Mouse (Mus musculus): ENCODE data around the gene Cep41. TPM values are rescaled to one million over a fixed set of nuclear protein-coding genes. Genes with fewer than 3 reads are reported as not detected.

The Cep41 gene
- polyA plus RNA-seq, 1 experiment from 2014 or later = 20.6 TPM

- ATAC-seq (ENCODE audit: low FRiP score, low TSS enrichment) = no peak
- no peaks in the 10 kb centered on the region for H3K36me3 ChIP-seq (ENCODE audit: insufficient read depth, low read length)
- no peak overlapping the region for H3K4me2 ChIP-seq (replicated peaks; ENCODE audit: low read depth, low read length)
- peaks cover 31% of the 10 kb centered on the region for H3K4me1 ChIP-seq (ENCODE audit: insufficient read depth, low read length)
- no peak overlapping the region for H3K4me3 ChIP-seq (ENCODE audit: low read length)
- H3K9ac ChIP-seq (replicated peaks; ENCODE audit: low read length) = no peak overlapping the region
- H3K27me3 ChIP-seq (ENCODE audit: insufficient read depth, low read length) = no peaks in the 10 kb centered on the region
- H3K27ac ChIP-seq (ENCODE audit: low read length) = no peak overlapping the region
- 90% methylated on average over 6 of the region's 6 CpGs for WGBS
- H3K9me3 ChIP-seq (ENCODE audit: low read length) = no peaks in the 10 kb centered on the region
Measured at GRCm38 (mm10) chr6:30620994-30621393, 72.6 kb downstream of the Cep41 start.

DNA sequence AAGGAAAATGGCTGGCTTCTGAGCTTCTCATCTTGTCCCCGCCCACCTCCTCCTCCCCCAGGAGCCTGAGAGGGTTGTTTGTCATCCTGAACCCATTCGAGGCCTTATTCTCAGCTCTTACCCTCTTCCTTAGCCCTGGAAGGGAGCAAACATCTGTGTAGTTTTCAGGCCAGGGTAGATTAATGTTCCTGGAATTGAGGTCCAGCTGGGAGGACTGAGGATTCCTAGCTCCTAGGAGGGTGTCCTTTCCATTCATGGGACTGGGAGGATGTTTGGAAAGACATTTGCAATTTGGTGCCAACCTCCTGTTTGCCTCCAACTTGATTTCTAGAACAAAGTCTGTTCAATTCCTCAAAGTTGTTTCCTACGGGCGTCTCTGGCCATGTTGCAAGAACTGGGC lies 73.0 kb downstream of the Cep41 start:
- Histone ChIP-seq H3K9me3 (ENCODE audit: low read length) (no peaks in the 10 kb centered on the region), H3K4me2 (replicated peaks; ENCODE audit: low read depth, low read length) (no peak overlapping the region), H3K27ac (ENCODE audit: low read length) (no peak overlapping the region), H3K9ac (replicated peaks; ENCODE audit: low read length) (no peak overlapping the region), H3K4me3 (ENCODE audit: low read length) (no peak overlapping the region), H3K36me3 (ENCODE audit: insufficient read depth, low read length) (no peaks in the 10 kb centered on the region), H3K4me1 (ENCODE audit: insufficient read depth, low read length) (peaks cover 35% of the 10 kb centered on the region), H3K27me3 (ENCODE audit: insufficient read depth, low read length) (no peaks in the 10 kb centered on the region)
- 74% methylated on average over 4 of the region's 4 CpGs for WGBS
- ATAC-seq (ENCODE audit: low FRiP score, low TSS enrichment) = no peak

DNA sequence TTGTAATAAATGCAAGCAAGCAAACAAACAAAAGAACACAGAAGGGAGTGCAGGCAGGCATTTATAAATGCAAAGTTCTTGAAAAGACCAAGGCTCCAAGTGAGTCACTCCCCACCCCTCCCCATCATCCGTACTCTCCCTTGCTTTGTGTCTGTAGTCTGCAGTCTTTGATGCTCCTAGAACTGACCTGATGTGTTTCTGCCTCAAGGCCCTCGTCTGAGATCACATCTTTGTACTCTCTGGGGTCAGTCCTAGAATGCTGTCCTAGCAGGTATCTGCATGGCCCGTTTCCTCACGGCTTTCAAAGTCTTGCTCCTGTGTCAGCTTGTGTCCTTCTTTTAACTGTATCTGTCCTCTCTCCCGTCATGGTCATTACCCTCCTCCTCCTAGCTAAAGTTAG lies 73.9 kb downstream of the Cep41 start:
- Histone ChIP-seq H3K9me3 (ENCODE audit: low read length) (no peaks in the 10 kb centered on the region), H3K36me3 (ENCODE audit: insufficient read depth, low read length) (no peaks in the 10 kb centered on the region), H3K27ac (ENCODE audit: low read length) (no peak overlapping the region), H3K4me3 (ENCODE audit: low read length) (no peak overlapping the region), H3K4me1 (ENCODE audit: insufficient read depth, low read length) (peaks cover 37% of the 10 kb centered on the region), H3K9ac (replicated peaks; ENCODE audit: low read length) (no peak overlapping the region), H3K27me3 (ENCODE audit: insufficient read depth, low read length) (no peaks in the 10 kb centered on the region), H3K4me2 (replicated peaks; ENCODE audit: low read depth, low read length) (no peak overlapping the region)
- WGBS = 77% methylated on average over 5 of the region's 5 CpGs
- no peak for ATAC-seq (ENCODE audit: low FRiP score, low TSS enrichment)

DNA sequence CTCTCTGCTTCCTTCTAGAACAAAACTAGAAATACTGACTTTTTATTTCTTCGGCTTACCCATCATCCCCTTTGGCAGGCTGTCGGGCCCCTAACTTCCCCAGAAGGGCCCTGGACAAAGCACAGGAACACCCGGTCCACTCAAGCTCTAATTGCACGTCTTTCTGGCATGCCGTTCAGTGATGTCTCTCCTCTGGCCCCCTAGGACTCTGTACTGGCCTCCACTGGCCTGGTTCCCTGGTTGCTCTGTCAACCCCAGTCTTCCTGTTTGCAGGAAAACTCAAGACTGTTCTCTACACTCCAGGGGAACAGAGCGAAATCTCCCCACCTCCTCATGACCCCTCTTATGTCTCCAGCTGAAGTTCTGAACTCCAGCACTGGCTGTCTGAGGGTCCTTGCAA lies 74.8 kb downstream of the Cep41 start:
- Histone ChIP-seq H3K27me3 (ENCODE audit: insufficient read depth, low read length) (no peaks in the 10 kb centered on the region), H3K4me2 (replicated peaks; ENCODE audit: low read depth, low read length) (no peak overlapping the region), H3K4me3 (ENCODE audit: low read length) (no peak overlapping the region), H3K36me3 (ENCODE audit: insufficient read depth, low read length) (no peaks in the 10 kb centered on the region), H3K27ac (ENCODE audit: low read length) (peak overlapping the region; percentile 67), H3K9me3 (ENCODE audit: low read length) (no peaks in the 10 kb centered on the region), H3K4me1 (ENCODE audit: insufficient read depth, low read length) (peaks cover 37% of the 10 kb centered on the region), H3K9ac (replicated peaks; ENCODE audit: low read length) (0 out of 2 replicates have a peak overlapping the region, but pooled peaks have one; percentile 2)
- WGBS = 53% methylated on average over 6 of the region's 6 CpGs
- ATAC-seq (ENCODE audit: low FRiP score, low TSS enrichment) = no peak

DNA sequence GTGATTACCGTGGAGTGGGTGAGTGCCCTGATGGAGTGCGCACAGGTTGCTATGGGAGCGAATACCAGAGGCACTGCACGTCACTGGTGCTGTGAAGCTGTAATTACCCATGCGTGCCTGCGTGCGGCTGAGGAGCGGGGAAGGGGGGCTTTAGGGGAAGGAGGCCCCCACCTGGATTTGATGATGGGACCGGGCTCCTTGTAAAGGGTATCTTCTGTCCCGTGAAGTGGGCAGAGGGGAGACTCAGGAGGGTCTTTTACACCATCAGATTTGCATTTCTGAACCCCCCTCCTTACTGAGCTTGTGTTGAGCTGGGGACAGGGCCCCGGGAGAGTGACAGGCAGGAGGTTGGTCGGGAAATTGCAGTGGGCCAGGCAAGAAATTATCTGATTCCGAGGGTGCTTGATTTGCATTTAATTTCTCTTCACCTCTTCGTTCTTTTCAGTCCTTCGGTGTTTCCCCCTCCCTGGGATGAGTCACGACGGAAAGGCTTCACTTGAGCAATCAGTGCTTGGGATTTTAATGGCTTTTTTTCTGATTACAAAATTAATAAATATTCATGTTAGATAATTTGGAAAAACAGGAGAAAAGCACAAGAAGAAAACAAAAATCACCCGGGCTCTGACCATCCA lies 75.5 kb downstream of the Cep41 start:
- Histone ChIP-seq H3K4me2 (replicated peaks; ENCODE audit: low read depth, low read length) (peak overlapping the region; percentile 52), H3K27me3 (ENCODE audit: insufficient read depth, low read length) (no peaks in the 10 kb centered on the region), H3K27ac (ENCODE audit: low read length) (peak overlapping the region; percentile 69), H3K9ac (replicated peaks; ENCODE audit: low read length) (peak overlapping the region; percentile 60), H3K36me3 (ENCODE audit: insufficient read depth, low read length) (no peaks in the 10 kb centered on the region), H3K4me1 (ENCODE audit: insufficient read depth, low read length) (peaks cover 37% of the 10 kb centered on the region), H3K4me3 (ENCODE audit: low read length) (peak overlapping the region; percentile 26), H3K9me3 (ENCODE audit: low read length) (no peaks in the 10 kb centered on the region)
- peak; percentile 72 for ATAC-seq (ENCODE audit: low FRiP score, low TSS enrichment)
- 15% methylated on average over 18 of the region's 18 CpGs for WGBS

DNA sequence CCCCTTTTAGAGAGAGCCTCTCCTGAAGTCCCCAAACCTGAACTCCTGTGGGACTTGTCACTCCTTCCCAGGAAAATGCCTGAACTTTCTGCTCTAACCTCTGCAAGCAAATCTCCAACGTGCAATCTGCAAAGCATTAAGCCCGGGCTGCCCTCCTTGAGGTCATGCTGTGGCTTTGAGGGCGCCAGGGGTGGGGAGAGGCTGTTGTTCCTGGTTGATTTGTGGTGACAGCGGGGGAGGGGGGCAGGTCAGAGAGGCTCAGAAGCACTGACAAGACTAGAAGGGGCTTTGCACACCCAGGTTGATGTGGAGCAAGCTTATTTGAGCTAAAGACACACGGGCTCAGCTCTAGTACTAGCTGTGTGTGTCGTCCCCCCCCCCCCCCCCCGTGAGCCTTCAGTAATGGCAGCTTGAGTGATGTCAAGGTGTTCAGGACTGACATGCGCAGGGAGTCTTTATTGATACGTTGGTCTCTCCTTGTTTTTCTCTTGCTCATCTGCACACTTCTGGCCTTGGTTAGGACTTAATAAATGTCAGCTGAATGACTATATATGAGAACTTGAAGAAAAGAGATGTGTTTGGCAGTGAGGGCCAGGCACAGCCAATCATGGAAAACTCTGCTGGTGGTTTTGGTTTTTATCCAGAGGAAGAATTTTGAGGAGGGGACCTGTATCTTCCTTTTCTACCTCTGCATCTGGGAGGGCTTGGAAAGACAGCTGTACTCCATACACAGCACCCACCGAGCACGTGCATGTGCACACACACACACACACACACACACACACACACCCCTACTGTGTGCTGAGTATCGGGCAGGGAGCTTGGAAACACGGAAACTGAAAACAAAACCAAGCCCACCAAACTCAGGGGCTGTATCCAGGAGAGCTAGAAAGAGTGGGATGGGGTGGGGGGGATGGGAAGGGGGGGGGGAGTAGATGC lies 76.3 kb downstream of the Cep41 start:
- H3K4me2 ChIP-seq (replicated peaks; ENCODE audit: low read depth, low read length) = peak overlapping the region; percentile 52
- no peaks in the 10 kb centered on the region for H3K27me3 ChIP-seq (ENCODE audit: insufficient read depth, low read length)
- ATAC-seq (ENCODE audit: low FRiP score, low TSS enrichment) = peak; percentile 66
- H3K36me3 ChIP-seq (ENCODE audit: insufficient read depth, low read length) = no peaks in the 10 kb centered on the region
- no peaks in the 10 kb centered on the region for H3K9me3 ChIP-seq (ENCODE audit: low read length)
- peak overlapping the region; percentile 26 for H3K4me3 ChIP-seq (ENCODE audit: low read length)
- peak overlapping the region; percentile 25 for H3K27ac ChIP-seq (ENCODE audit: low read length)
- peaks cover 37% of the 10 kb centered on the region for H3K4me1 ChIP-seq (ENCODE audit: insufficient read depth, low read length)
- 10% methylated on average over 12 of the region's 13 CpGs for WGBS
- H3K9ac ChIP-seq (replicated peaks; ENCODE audit: low read length) = peak overlapping the region; percentile 60

GRCm38 (mm10) chr6:30616491-30616941 lies 77.0 kb downstream of the Cep41 start:
- Histone ChIP-seq H3K4me2 (replicated peaks; ENCODE audit: low read depth, low read length) (peak overlapping the region; percentile 52), H3K9me3 (ENCODE audit: low read length) (no peaks in the 10 kb centered on the region), H3K4me1 (ENCODE audit: insufficient read depth, low read length) (peaks cover 37% of the 10 kb centered on the region), H3K36me3 (ENCODE audit: insufficient read depth, low read length) (no peaks in the 10 kb centered on the region), H3K4me3 (ENCODE audit: low read length) (no peak overlapping the region), H3K27ac (ENCODE audit: low read length) (peak overlapping the region; percentile 25), H3K9ac (replicated peaks; ENCODE audit: low read length) (peak overlapping the region; percentile 32), H3K27me3 (ENCODE audit: insufficient read depth, low read length) (no peaks in the 10 kb centered on the region)
- ATAC-seq (ENCODE audit: low FRiP score, low TSS enrichment) = no peak
- WGBS = 10% methylated on average over 8 of the region's 8 CpGs

DNA sequence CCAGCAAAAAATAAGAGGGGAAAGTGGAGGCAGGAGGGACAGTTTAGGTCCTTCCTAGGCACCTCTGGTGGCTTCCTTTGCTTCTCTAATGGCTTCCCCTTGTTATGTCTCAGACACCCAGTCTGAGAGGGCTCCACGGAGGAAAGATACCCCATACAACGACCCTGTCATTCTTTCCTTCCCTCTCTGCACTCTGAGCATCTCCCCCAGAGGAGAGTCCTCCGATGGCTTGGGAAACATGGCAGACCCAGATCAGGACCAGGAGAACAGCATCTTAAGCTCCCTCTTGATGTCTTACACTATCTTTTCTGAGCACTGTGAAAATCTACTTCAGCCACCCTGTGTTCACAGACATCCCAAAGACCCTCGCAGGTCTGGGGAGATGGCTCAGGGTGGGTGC lies 77.8 kb downstream of the Cep41 start:
- no peaks in the 10 kb centered on the region for H3K27me3 ChIP-seq (ENCODE audit: insufficient read depth, low read length)
- WGBS = 41% methylated on average over 4 of the region's 4 CpGs
- no peak overlapping the region for H3K4me3 ChIP-seq (ENCODE audit: low read length)
- peak overlapping the region; percentile 27; the same call in 1 of the 2 replicates for H3K9ac ChIP-seq (replicated peaks; ENCODE audit: low read length)
- H3K4me1 ChIP-seq (ENCODE audit: insufficient read depth, low read length) = peaks cover 37% of the 10 kb centered on the region
- no peak for ATAC-seq (ENCODE audit: low FRiP score, low TSS enrichment)
- H3K27ac ChIP-seq (ENCODE audit: low read length) = 0 out of 2 replicates have a peak overlapping the region, but pooled peaks have one; percentile 4
- H3K4me2 ChIP-seq (replicated peaks; ENCODE audit: low read depth, low read length) = no peak overlapping the region
- no peaks in the 10 kb centered on the region for H3K9me3 ChIP-seq (ENCODE audit: low read length)
- H3K36me3 ChIP-seq (ENCODE audit: insufficient read depth, low read length) = no peaks in the 10 kb centered on the region

DNA sequence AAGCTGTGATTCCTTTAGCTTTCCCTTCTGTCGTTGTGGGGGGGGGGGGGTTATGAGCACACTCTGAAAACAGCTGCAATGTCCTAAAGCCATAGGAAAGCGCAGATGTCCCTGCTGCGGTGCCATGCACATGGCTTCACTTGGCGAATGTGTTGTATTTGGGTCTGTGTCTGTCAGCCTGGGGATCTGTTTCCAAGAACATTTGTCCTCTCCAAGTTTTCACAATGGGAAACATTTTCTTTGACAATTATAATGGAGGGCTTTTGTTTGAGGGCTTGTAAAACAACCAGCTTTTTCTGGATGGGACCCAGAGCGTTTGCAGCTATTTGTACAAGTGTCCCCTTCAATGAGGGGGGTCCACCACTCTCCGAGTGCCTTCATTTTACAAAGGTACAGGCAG lies 79.3 kb downstream of the Cep41 start:
- no peaks in the 10 kb centered on the region for H3K9me3 ChIP-seq (ENCODE audit: low read length)
- no peak for ATAC-seq (ENCODE audit: low FRiP score, low TSS enrichment)
- no peak overlapping the region for H3K27ac ChIP-seq (ENCODE audit: low read length)
- H3K36me3 ChIP-seq (ENCODE audit: insufficient read depth, low read length) = no peaks in the 10 kb centered on the region
- H3K27me3 ChIP-seq (ENCODE audit: insufficient read depth, low read length) = no peaks in the 10 kb centered on the region
- H3K4me2 ChIP-seq (replicated peaks; ENCODE audit: low read depth, low read length) = no peak overlapping the region
- 81% methylated on average over 6 of the region's 6 CpGs for WGBS
- H3K4me3 ChIP-seq (ENCODE audit: low read length) = no peak overlapping the region
- no peak overlapping the region for H3K9ac ChIP-seq (replicated peaks; ENCODE audit: low read length)
- peaks cover 37% of the 10 kb centered on the region for H3K4me1 ChIP-seq (ENCODE audit: insufficient read depth, low read length)

GRCm38 (mm10) chr6:30611212-30611611 lies 82.3 kb downstream of the Cep41 start:
- no peak for ATAC-seq (ENCODE audit: low FRiP score, low TSS enrichment)
- Histone ChIP-seq H3K4me3 (ENCODE audit: low read length) (no peak overlapping the region), H3K9ac (replicated peaks; ENCODE audit: low read length) (no peak overlapping the region), H3K4me2 (replicated peaks; ENCODE audit: low read depth, low read length) (no peak overlapping the region), H3K27ac (ENCODE audit: low read length) (no peak overlapping the region), H3K27me3 (ENCODE audit: insufficient read depth, low read length) (no peaks in the 10 kb centered on the region), H3K36me3 (ENCODE audit: insufficient read depth, low read length) (no peaks in the 10 kb centered on the region), H3K4me1 (ENCODE audit: insufficient read depth, low read length) (peaks cover 9% of the 10 kb centered on the region), H3K9me3 (ENCODE audit: low read length) (no peaks in the 10 kb centered on the region)
- WGBS = 59% methylated on average over 5 of the region's 5 CpGs

All from kidney, embryonic 16.5 days (tissue).